Mouse (Mus musculus): ENCODE results near the gene Dhx9.
"Not testable (repeated sequence)": the region's sequence is repeated elsewhere in the genome, so short reads cannot be mapped to it uniquely, and the experiment has no call there.

Gene Dhx9

DNA sequence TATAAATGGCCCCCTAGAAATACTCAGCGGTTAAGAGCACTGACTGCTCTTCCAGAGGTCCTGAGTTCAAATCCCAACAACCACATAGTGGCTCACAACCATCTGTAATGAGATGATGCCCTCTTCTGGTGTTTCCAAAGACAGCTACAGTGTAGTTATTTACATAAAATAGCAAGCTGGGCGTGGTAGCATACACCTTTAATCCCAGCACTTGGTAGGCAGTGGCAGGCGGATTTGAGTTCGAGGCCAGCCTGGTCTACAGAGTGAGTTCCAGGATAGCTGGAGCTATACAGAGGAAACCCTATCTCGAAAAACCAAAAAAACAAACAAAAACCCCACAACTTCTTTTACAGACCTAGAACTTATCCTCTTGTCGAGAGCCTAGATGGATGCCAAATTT, 1.3 kb downstream of the Dhx9 start:
- in situ Hi-C loops (cut with MseI, MboI) = not testable (repeated sequence)

DNA sequence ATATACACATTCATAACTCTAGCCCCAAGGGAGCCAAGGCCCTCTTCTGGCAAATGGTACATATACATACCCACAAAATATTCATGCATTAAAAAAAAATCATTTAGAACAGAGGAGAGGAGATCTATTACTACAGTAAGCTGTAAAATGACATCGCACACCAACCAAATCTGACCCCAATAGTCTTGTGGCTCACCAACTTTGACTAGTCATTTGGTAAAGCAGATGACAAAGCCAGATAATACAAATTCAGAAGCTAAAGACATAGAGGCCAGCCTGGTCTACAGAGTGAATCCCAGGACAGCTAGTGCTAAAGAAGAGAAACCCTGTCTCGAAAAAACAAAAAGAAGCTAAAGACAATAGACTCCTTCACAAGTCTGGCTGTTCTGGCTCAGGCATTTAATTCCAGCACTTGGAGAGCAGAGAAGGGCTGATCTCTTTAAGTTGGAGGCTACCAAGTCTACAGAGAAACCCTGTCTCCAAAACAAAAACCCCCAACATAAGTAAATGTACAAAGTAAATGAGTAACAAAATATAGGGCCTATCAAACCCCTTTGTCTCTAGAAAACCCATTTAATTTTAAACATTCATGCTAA, 2.2 kb downstream of the Dhx9 start:
- in situ Hi-C loops (cut with MseI, MboI) = no loop called here

DNA sequence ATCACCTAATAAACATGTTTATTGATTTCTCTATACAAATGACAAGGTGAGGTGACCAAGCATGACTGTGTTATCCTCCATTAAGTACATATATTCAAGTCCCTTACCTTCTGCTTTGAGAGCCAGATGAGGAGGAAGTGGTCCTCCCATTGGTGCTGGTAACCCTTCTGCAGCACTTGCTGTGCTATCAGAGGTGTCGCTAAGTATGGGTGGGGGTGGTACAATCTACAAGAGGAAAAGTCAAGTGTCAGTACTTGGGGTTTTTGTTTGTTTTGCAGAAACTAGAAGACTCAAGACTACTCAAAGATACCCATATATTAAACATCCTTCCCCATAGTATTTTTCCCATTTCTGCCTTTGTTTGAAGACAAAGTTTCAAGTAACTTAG, 6.4 kb downstream of the Dhx9 start:
- in situ Hi-C loops (cut with MseI, MboI) = no loop called here

- in situ Hi-C loops (cut with MseI, MboI) = no loop called here
These were observed 7.0 kb downstream of the Dhx9 start for GRCm38 (mm10) chr1:153480386-153481024.

- in situ Hi-C loops (cut with MseI, MboI) = no loop called here
These were observed 8.2 kb downstream of the Dhx9 start for GRCm38 (mm10) chr1:153479296-153479695.

DNA sequence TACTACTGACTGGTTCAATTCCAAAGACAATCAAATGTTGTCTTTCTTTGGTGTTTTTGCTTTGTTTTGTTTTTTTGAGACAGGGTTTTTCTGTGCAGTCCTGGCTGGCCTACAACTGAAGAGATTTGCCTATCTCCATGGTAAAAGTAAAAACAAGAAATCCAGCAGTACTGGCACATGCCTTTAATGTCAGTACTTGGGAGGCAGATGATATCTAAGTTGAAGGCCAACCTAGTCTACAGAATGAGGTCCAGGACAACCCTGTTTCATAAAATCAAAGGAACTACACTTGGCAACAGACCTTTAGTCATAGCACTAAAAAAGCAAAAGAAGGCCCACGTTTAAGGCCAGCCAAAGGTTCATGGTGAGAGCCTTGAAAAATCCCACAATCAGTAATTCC, 25.7 kb downstream of the Dhx9 start:
- in situ Hi-C loops (cut with MseI, MboI) = no loop called here

DNA sequence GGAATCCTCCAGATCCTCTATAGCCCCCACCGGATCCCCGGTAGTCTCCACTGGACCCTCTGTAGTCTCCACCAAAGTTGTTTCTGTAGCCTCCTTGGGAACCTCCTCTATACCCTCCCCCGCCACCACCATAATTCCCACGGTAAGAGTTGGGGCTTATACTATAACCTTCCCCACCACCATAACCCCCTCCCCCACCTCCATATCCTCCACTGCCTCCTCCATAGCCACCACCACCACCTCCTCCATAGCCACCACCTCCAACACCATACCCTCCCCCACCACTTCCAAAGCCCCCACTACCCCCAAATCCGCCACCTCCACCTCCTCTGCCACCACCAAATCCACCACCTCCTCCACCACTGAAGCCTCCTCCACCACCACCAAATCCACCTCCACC, 31.3 kb downstream of the Dhx9 start:
- in situ Hi-C loops (cut with MseI, MboI) = no loop called here

DNA sequence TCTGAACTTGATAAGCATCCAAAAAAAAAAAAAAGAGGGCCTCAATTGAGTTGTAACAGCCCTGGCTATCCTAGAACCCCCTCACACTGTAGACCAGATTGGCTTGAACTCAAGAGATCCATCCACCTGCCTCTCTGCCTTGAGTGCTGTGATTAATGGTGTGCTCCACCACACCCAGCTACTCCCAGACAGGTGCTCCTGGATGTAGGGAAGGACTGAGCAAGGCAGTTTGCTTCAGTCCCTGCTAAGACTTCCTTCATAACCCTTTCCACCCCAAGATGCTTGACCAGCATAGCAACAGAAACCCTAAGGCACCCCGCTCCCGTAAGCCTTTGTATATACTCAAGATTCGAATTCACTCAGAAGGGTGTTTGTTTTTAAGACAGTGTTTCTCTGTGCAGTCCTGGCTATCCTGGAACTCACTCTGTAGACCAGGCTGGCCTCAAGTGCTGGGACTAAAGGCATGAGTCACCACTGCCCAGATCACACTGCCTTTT, 34.3 kb downstream of the Dhx9 start:
- in situ Hi-C loops (cut with MseI, MboI) = no loop called here

DNA sequence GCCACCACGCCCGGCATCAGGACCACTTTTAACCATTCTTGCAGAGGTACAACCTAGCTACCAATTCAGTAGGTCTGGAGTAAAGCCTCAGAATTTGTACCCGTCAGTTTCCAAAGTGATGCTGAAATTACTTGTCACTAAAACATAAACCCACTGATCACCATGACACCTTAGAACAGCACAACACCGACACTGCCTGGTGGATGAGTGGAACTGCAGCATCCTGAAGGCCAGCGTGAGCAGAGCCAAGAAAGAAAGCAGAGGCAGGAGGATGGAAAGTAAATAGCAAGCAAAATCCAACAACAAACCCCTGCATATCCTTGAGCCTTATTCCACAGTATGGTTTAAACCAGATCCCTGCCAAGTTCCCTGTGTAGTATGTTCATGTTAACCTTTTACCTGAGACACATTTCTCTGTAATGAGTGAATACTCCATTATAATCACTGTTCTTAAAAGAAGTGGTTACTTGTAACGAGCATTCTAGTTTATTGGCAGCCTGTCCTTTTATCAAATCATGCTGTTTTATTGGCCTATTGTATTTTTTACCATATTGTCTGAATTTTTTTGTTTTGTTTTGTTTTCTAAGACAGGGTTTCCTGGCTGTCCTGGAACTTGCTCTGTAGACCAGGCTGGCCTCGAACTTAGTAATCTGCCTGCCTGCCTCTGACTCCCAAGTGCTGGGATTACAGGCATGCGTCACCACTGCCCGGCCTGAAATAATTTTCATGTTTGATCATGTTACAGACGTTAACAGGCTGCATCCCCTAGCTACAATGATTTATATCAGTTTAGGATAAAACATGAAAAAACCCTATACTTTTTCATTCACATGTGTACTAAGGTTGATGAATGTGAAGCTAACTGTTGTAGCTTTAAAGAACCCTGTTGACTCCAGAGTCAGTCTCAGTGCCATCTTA, 36.0 kb downstream of the Dhx9 start:
- in situ Hi-C loops (cut with MseI, MboI) = no loop called here

GRCm38 (mm10) chr1:153446120-153446831, 41.2 kb downstream of the Dhx9 start:
- in situ Hi-C loops (cut with MseI, MboI) = no loop called here

DNA sequence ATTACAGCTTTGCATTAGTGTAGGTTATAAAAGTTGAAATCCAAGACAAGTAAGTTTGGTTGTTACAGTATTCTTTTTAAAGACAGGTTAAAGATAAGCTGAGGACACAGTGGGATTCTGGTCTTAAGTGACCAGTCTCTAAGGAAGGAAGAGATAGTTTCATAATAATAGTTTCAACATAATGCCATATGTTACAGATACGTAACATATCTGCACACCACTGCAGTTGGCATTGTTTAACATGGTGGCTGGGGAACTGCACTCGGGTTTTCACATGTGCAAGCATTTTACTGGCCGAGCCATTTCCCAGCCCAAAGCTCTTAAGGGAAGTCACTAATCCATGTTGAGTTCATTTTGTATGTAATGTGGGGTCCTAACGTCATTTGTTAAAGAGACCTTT, 43.8 kb downstream of the Dhx9 start:
- in situ Hi-C loops (cut with MseI, MboI) = no loop called here

- in situ Hi-C loops (cut with MseI, MboI) = no loop called here
These were observed 44.4 kb downstream of the Dhx9 start for GRCm38 (mm10) chr1:153443019-153443418.

DNA sequence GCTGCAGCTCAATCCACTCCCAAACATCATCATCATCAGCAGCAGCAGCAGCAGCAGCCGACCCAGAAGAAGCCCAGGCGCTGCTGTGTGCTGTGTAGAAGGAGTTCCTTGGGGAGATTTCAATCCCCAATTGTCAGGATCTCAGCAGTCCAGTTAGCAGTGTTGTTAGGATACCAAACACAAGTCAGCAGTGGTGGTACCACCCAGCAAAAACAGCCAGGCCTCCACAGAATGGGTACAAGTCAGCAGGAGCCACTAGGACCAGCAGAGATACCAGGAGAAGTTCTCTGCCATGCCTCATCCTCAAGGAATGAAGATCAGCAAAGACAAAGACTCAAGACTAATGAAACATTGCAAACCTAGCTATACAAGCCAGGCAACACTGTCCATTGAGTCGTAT, 45.8 kb downstream of the Dhx9 start:
- in situ Hi-C loops (cut with MseI, MboI) = no loop called here

DNA sequence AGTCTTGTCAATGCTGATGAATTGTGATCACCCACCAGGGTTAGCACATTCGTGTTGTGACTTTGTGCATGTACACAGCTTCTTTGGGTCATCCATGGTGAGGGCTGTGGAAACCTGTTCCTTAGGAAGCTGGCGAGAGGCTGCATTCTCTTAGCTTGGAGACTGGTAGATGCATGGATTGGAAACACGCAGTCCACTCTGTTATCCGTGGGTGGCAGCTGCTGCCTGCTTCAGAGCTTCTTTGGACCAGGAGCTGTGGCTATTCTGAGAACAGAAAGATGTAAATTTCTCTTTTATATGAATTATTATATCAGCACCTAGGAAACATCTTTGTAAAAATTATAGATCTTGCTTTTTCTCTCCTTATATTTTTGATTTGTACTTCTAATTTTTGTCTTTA, 46.7 kb downstream of the Dhx9 start:
- in situ Hi-C loops (cut with MseI, MboI) = no loop called here

- in situ Hi-C loops (cut with MseI, MboI) = no loop called here
These were observed 49.9 kb downstream of the Dhx9 start for GRCm38 (mm10) chr1:153437536-153437935.

GRCm38 (mm10) chr1:153433851-153434589, 53.4 kb downstream of the Dhx9 start:
- in situ Hi-C loops (cut with MseI, MboI) = no loop called here

DNA sequence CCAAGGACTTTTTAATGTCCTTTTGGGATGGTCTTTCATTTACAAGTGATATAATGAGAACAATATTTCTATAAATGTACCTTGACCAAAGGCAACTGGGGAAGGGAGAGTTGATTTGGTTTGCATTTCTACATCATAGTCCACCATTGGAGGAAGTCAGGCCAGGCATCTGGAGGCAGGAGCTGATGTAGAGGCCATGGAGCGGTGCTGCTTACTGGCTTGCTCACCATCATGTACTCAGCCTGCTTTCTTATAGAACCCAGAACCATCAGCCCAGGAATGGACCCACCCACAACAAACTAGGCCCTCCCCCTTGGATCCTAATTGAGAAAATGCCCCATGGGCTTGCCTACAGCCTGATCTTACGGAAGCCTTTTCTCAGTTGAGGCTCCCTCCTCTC, 55.1 kb downstream of the Dhx9 start:
- in situ Hi-C loops (cut with MseI, MboI) = no loop called here

GRCm38 (mm10) chr1:153431701-153432100, 55.8 kb downstream of the Dhx9 start:
- in situ Hi-C loops (cut with MseI, MboI) = no loop called here

- in situ Hi-C loops (cut with MseI, MboI) = no loop called here
These were observed 56.3 kb downstream of the Dhx9 start for GRCm38 (mm10) chr1:153431158-153431557.

- in situ Hi-C loops (cut with MseI, MboI) = no loop called here
These were observed 62.5 kb downstream of the Dhx9 start, which contains the start of gene Shcbp1l for GRCm38 (mm10) chr1:153424770-153425584. Gene Shcbp1l (plus strand): TSS chr1:153425162.

All from mouse trophoblast stem cell (cell line).